Mouse (Mus musculus): ENCODE measurements around the gene Rbm24.

- TF ChIP-seq CTCF (IDR thresholded peaks at IDR 0.05; ENCODE audit: insufficient read depth, low read depth, low read length) (no peak), POLR2A (IDR thresholded peaks at IDR 0.05; ENCODE audit: insufficient read depth, low read depth, low read length) (no peak)
These were observed 1.9 kb downstream of the Rbm24 start for GRCm38 (mm10) chr13:46420095-46420494.

Measured in olfactory bulb, adult 2 months (tissue).